21 mouse cellular contexts compared by ENCODE assay signal in genomic region chr2:84079284-84079683, GRCm38 (mm10).
DNase-seq lines count a peak whose midpoint lies in the region; ATAC-seq lines count a peak whose summit lies in the region.
"Had no signal": no experiment of that assay in that cellular context is flagged by ENCODE, and none has a peak within 500 bp of the region (broad histone marks: within the 10 kb centered on the region; RNA-seq: fewer than 3 reads in every experiment).

No protein-coding gene starts in this region.

- peak; percentile 3 for DNase-seq in spleen, adult 12 weeks (ENCODE audit: low spot score)
- no peak for DNase-seq in spleen, adult 18-20 months
- DNase-seq in liver, embryonic 13.5 days, result peak; percentile 65
- DNase-seq in layer of hippocampus, postnatal 25 days (ENCODE audit: extremely low spot score in 1 of 2, low spot score in 1 of 2), result no peak
- DNase-seq in hindbrain, embryonic 14.5 days (ENCODE audit: low spot score), result no peak
- DNase-seq: cerebellum, adult 11-12 months; cerebellum, postnatal 25 days; gastrocnemius, postnatal 10 days; heart, adult 2 months; midbrain, embryonic 14.5 days had no signal

- no peaks in the 10 kb centered on the region for H3K27me3 ChIP-seq in erythroblast, embryonic 14.5 days (ENCODE audit: control insufficient read depth)
- no peaks in the 10 kb centered on the region for H3K27me3 ChIP-seq in liver, embryonic 13.5 days
- no peaks in the 10 kb centered on the region for H3K27me3 ChIP-seq in hindbrain, embryonic 14.5 days (ENCODE audit: control insufficient read depth, insufficient read depth, low read length)
- H3K27me3 ChIP-seq in heart, embryonic 11.5 days (ENCODE audit: control insufficient read depth, insufficient read depth, low read length), result no peaks in the 10 kb centered on the region
- H3K27me3 ChIP-seq: CH12.LX; embryonic facial prominence, embryonic 15.5 days; forebrain, embryonic 13.5 days; heart, embryonic 15.5 days; kidney, embryonic 15.5 days; limb, embryonic 13.5 days had no signal

- H3K27ac ChIP-seq in liver, embryonic 13.5 days, result peak overlapping the region; percentile 68
- H3K27ac ChIP-seq in hindbrain, embryonic 14.5 days, result no peak overlapping the region
- no peak overlapping the region for H3K27ac ChIP-seq in heart, embryonic 11.5 days (ENCODE audit: low read depth, low read length)
- H3K27ac ChIP-seq: embryonic facial prominence, embryonic 15.5 days; forebrain, embryonic 13.5 days; heart, adult 2 months; heart, embryonic 15.5 days; kidney, embryonic 15.5 days; limb, embryonic 13.5 days; macrophage had no signal

- WGBS in liver, embryonic 13.5 days (ENCODE audit: insufficient replicate concordance), result 16% methylated on average over 8 of the region's 8 CpGs
- 77% methylated on average over 8 of the region's 8 CpGs for WGBS in hindbrain, embryonic 14.5 days
- 52% methylated on average over 8 of the region's 8 CpGs for WGBS in heart, embryonic 11.5 days (ENCODE audit: insufficient replicate concordance)

- H3K9me3 ChIP-seq in erythroblast, embryonic 14.5 days (ENCODE audit: control insufficient read depth, low read length), result no peaks in the 10 kb centered on the region
- no peaks in the 10 kb centered on the region for H3K9me3 ChIP-seq in liver, embryonic 13.5 days (replicated peaks)
- H3K9me3 ChIP-seq in hindbrain, embryonic 14.5 days (ENCODE audit: control insufficient read depth, low read length), result no peaks in the 10 kb centered on the region
- no peaks in the 10 kb centered on the region for H3K9me3 ChIP-seq in heart, embryonic 11.5 days (replicated peaks; ENCODE audit: control insufficient read depth, low read length)
- H3K9me3 ChIP-seq: embryonic facial prominence, embryonic 15.5 days; forebrain, embryonic 13.5 days; heart, embryonic 15.5 days; kidney, embryonic 15.5 days; limb, embryonic 13.5 days had no signal

- peaks cover 34% of the 10 kb centered on the region for H3K4me1 ChIP-seq in erythroblast, embryonic 14.5 days (ENCODE audit: control insufficient read depth)
- H3K4me1 ChIP-seq in liver, embryonic 13.5 days (replicated peaks), result peaks cover 29% of the 10 kb centered on the region
- no peaks in the 10 kb centered on the region for H3K4me1 ChIP-seq in hindbrain, embryonic 14.5 days (replicated peaks; ENCODE audit: control insufficient read depth, insufficient read depth, low read length)
- no peaks in the 10 kb centered on the region for H3K4me1 ChIP-seq in heart, embryonic 11.5 days (ENCODE audit: control insufficient read depth, insufficient read depth, low read length)
- H3K4me1 ChIP-seq: embryonic facial prominence, embryonic 15.5 days; forebrain, embryonic 13.5 days; heart, embryonic 15.5 days; kidney, embryonic 15.5 days; limb, embryonic 13.5 days had no signal

- H3K9ac ChIP-seq in liver, embryonic 13.5 days, result 0 out of 2 replicates have a peak overlapping the region, but pooled peaks have one; percentile 13
- no peak overlapping the region for H3K9ac ChIP-seq in hindbrain, embryonic 14.5 days
- H3K9ac ChIP-seq in heart, embryonic 11.5 days (ENCODE audit: low read depth, low read length), result no peak overlapping the region
- H3K9ac ChIP-seq: embryonic facial prominence, embryonic 15.5 days; forebrain, embryonic 13.5 days; heart, embryonic 15.5 days; kidney, embryonic 15.5 days; limb, embryonic 13.5 days had no signal

- H3K4me3 ChIP-seq in erythroblast, embryonic 14.5 days (replicated peaks), result peak overlapping the region; percentile 14
- H3K4me3 ChIP-seq in liver, embryonic 13.5 days (replicated peaks), result no peak overlapping the region
- no peak overlapping the region for H3K4me3 ChIP-seq in hindbrain, embryonic 14.5 days (replicated peaks; ENCODE audit: low read length)
- H3K4me3 ChIP-seq in heart, embryonic 11.5 days (ENCODE audit: low read depth, low read length), result no peak overlapping the region
- H3K4me3 ChIP-seq: embryonic facial prominence, embryonic 15.5 days; forebrain, embryonic 13.5 days; heart, adult 2 months; heart, embryonic 15.5 days; kidney, embryonic 15.5 days; limb, embryonic 13.5 days; myocyte had no signal

- no peaks in the 10 kb centered on the region for H3K36me3 ChIP-seq in erythroblast, embryonic 14.5 days (ENCODE audit: control insufficient read depth)
- no peaks in the 10 kb centered on the region for H3K36me3 ChIP-seq in liver, embryonic 13.5 days
- no peaks in the 10 kb centered on the region for H3K36me3 ChIP-seq in hindbrain, embryonic 14.5 days (replicated peaks; ENCODE audit: control insufficient read depth, insufficient read depth)
- H3K36me3 ChIP-seq in heart, embryonic 11.5 days (ENCODE audit: control insufficient read depth, insufficient read depth, low read length), result no peaks in the 10 kb centered on the region
- H3K36me3 ChIP-seq: embryonic facial prominence, embryonic 15.5 days; heart, embryonic 15.5 days; kidney, embryonic 15.5 days; limb, embryonic 13.5 days had no signal

- ATAC-seq in liver, embryonic 13.5 days (ENCODE audit: low read depth), result peak; percentile 100
- peak; percentile 100 for ATAC-seq in megakaryocyte-erythroid progenitor cell, adult 5-6 weeks (replicated peaks; ENCODE audit: low FRiP score, low TSS enrichment, poor library complexity, severe bottlenecking)
- ATAC-seq in hindbrain, embryonic 14.5 days (ENCODE audit: low FRiP score), result no peak
- ATAC-seq in heart, embryonic 11.5 days (replicated peaks; ENCODE audit: insufficient number of reproducible peaks, low FRiP score, low TSS enrichment), result no peak
- ATAC-seq: forebrain, embryonic 13.5 days had no signal

- peak overlapping the region; percentile 38 for H3K4me2 ChIP-seq in liver, embryonic 13.5 days
- H3K4me2 ChIP-seq in hindbrain, embryonic 14.5 days (replicated peaks), result no peak overlapping the region
- H3K4me2 ChIP-seq in heart, embryonic 11.5 days, result no peak overlapping the region
- H3K4me2 ChIP-seq: embryonic facial prominence, embryonic 15.5 days; forebrain, embryonic 13.5 days; heart, embryonic 15.5 days; kidney, embryonic 15.5 days; limb, embryonic 13.5 days had no signal

Comparison
In these comparisons a context has a peak if more than half of its experiments do, and no peak if none do; other contexts are left out.
1. DNase-seq: peak in spleen, adult 12 weeks (single experiment) and liver, embryonic 13.5 days (single experiment); none in spleen, adult 18-20 months (0 of 2), layer of hippocampus, postnatal 25 days (0 of 2) and hindbrain, embryonic 14.5 days (single experiment).
2. ATAC-seq: peak in liver, embryonic 13.5 days (single experiment) and megakaryocyte-erythroid progenitor cell, adult 5-6 weeks (single experiment); none in hindbrain, embryonic 14.5 days (single experiment) and heart, embryonic 11.5 days (single experiment).